Mouse (Mus musculus) hindbrain, embryonic 16.5 days (tissue): Measurements from ENCODE around the gene Twf2. TPM values are rescaled to one million over a fixed set of nuclear protein-coding genes. Genes with fewer than 3 reads are reported as not detected.

Experiments
- ATAC-seq: fragments of 200-750 bp; cut with Nextera tagmentation; 2 replicates; pipeline ENCODE4 v1.8.0; 2017; ENCODE audit warnings: moderate TSS enrichment, moderate library complexity
- H3K27ac ChIP-seq: fragments of 300-500 bp; sonication (generic); 2 replicates; pipeline ENCODE4 v1.5.1; 2014; ENCODE audit warnings: low read depth, mild to moderate bottlenecking, control low read depth, low read length, moderate library complexity
- H3K27me3 ChIP-seq: fragments of 300-500 bp; sonication (generic); replicated peaks from 2 replicates; pipeline ENCODE4 v1.6.1; 2014; ENCODE audit warnings: low read length; ENCODE audit not compliant: control insufficient read depth, insufficient read depth
- H3K36me3 ChIP-seq: fragments of 300-500 bp; sonication (generic); 2 replicates; pipeline ENCODE4 v1.6.1; 2014; ENCODE audit warnings: mild to moderate bottlenecking, low read length, moderate library complexity, mixed read lengths; ENCODE audit not compliant: control insufficient read depth, insufficient read depth
- H3K4me1 ChIP-seq: fragments of 300-500 bp; sonication (generic); 2 replicates; pipeline ENCODE4 v1.6.1; 2014; ENCODE audit warnings: low read depth, low read length; ENCODE audit not compliant: control insufficient read depth, insufficient read depth
- H3K4me2 ChIP-seq: fragments of 300-500 bp; sonication (generic); 2 replicates; pipeline ENCODE4 v1.6.1; 2014; ENCODE audit warnings: mild to moderate bottlenecking, low read length, control low read depth, moderate library complexity
- H3K4me3 ChIP-seq: fragments of 300-500 bp; sonication (generic); 2 replicates; pipeline ENCODE4 v1.5.1; 2014; ENCODE audit warnings: mild to moderate bottlenecking, low read length, control low read depth, moderate library complexity
- H3K9ac ChIP-seq: fragments of 300-500 bp; sonication (generic); 2 replicates; pipeline ENCODE4 v1.6.1; 2014; ENCODE audit warnings: low read depth, mild to moderate bottlenecking, control low read depth, low read length, moderate library complexity
- H3K9me3 ChIP-seq: fragments of 300-500 bp; sonication (generic); 2 replicates; pipeline ENCODE4 v1.6.1; 2014; ENCODE audit warnings: mild to moderate bottlenecking, low read length, moderate library complexity; ENCODE audit not compliant: control insufficient read depth
- WGBS: fragments of 180-500 bp; shearing (Covaris S2); extraction: QIAGEN DNeasy Blood & Tissue Kit; methylation state at CpG from one replicate; pipeline ENCODE4 v1.1.7; 2014; 5-methylcytosine and 5-hydroxymethylcytosine counted together
- polyA plus RNA-seq: library from polyadenylated mRNA; unstranded; fragments of >200 nt; fragmentation: Nextera tagmentation; extraction: Ambion mirVana; gene quantifications from 2 replicates; pipeline ENCODE4 v1.2.1, GENCODE M21; 2015

Twf2 gene
- polyA plus RNA-seq, 1 experiment from 2014 or later = 50.3 TPM

DNA sequence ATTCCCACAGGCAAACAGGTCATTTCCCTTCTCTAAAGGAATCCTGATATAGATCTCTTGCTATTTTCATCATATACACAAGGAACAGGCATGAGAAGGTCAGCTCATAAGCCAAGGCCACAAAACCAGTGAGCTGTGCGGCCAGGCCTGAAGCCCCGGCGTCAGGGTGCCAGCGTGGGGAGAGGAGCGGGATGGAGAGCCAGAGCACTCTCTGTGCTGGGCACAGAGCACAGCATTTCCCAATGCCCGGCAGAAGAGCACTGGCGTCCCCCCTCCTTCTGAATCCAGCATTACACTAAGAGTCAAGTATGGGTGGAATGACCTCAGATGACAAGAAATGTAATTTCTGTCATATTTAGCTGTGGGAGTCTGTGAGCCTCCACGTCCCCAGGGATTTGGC is 34.5 kb downstream of the Twf2 start:
- Histone ChIP-seq H3K27ac (no peak overlapping the region), H3K9ac (no peak overlapping the region), H3K27me3 (no peaks in the 10 kb centered on the region), H3K4me3 (no peak overlapping the region), H3K9me3 (no peaks in the 10 kb centered on the region), H3K4me1 (no peaks in the 10 kb centered on the region), H3K4me2 (no peak overlapping the region), H3K36me3 (peaks cover 54% of the 10 kb centered on the region)
- ATAC-seq = no peak
- 91% methylated on average over 8 of the region's 8 CpGs for WGBS

DNA sequence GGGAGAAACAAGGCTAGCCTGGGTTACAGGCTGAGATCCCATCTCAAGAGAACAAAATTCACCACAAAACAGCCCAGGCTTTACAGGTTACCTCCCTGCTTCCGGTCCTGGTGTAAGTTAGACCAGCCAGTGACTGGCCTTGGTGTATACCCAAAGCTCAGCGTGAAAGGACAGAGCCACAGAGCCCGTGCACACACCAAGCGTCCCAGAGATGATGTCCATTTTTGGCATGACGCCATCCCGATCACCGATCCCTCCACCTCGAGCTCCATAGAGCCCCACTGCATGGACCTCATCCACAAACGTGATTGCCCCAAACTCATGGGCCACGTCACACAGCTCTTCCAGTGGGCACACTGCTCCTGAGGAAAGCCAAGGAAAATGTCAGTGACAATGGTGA is 35.0 kb downstream of the Twf2 start:
- Histone ChIP-seq H3K9ac (no peak overlapping the region), H3K27me3 (no peaks in the 10 kb centered on the region), H3K27ac (no peak overlapping the region), H3K9me3 (no peaks in the 10 kb centered on the region), H3K36me3 (peaks cover 57% of the 10 kb centered on the region), H3K4me2 (no peak overlapping the region), H3K4me3 (no peak overlapping the region), H3K4me1 (no peaks in the 10 kb centered on the region)
- 90% methylated on average over 10 of the region's 10 CpGs for WGBS
- no peak for ATAC-seq

DNA sequence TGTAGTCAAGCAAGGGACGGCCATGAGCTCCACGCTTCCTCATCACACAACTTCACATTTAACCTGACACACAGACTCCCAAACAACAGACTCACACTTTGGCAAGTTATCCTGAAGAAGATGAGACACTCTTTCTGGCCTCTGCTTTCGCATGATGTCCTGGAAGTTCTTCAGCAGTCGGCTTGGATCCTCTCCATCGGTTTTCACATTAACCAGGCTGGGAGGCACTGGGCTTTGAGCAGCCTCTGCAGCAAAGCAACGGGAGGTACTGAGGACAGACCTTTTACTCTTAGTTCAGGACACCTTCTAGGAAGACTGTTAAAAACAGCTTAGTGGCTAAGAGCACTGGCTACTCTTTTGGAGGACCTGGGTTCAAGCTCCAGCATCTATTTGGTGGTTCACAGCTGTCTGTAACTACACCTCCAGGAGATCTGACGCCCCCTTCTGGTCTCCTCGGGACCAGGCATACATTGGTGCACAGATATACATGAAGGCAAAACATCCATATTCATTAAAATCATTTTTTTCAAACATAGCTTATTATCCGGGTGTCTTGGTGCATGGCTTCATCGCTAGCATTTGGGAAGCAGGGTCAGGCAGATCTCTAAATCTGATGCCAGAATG is 38.7 kb downstream of the Twf2 start:
- WGBS = 90% methylated on average over 10 of the region's 10 CpGs
- H3K27ac ChIP-seq = no peak overlapping the region
- no peaks in the 10 kb centered on the region for H3K9me3 ChIP-seq
- no peak for ATAC-seq
- H3K9ac ChIP-seq = no peak overlapping the region
- peaks cover 7% of the 10 kb centered on the region for H3K4me1 ChIP-seq
- peaks cover 29% of the 10 kb centered on the region for H3K36me3 ChIP-seq
- no peaks in the 10 kb centered on the region for H3K27me3 ChIP-seq
- no peak overlapping the region for H3K4me3 ChIP-seq
- no peak overlapping the region for H3K4me2 ChIP-seq

DNA sequence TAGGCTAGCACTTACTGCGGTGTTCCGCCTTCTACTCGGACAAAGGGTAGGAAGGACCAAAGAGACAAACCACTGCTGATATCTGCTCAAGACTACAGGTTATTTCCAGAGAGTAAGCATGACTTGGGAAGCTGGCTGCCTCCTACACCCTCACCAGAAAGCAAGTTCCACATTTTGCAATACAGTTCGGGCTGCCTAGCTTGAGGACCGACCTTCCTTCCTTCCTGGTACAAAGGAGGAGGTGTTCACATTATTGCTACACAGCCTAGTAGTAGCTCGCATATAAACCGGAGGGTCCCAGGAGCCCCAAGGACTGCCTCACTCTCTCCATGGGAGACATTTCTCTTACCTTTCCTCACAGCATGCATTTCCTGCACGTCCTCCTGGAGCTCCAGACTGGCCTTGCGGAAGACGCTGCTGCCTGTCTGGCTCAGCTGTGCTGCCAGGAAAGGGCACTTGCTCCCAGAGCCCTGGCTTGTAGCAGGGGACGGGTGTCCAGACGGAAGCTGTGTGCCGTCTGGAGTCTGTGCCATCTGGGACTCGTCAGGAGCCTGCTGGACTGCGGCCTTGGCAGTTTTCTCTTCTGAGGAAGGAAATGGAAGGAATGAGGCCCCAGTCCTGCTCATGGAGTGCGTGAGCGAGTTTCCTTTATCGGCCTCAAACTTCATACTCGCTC is 40.0 kb downstream of the Twf2 start:
- H3K36me3 ChIP-seq = peaks cover 23% of the 10 kb centered on the region
- H3K4me2 ChIP-seq = no peak overlapping the region
- ATAC-seq = no peak
- H3K27ac ChIP-seq = no peak overlapping the region
- no peaks in the 10 kb centered on the region for H3K9me3 ChIP-seq
- H3K9ac ChIP-seq = no peak overlapping the region
- H3K4me1 ChIP-seq = peaks cover 13% of the 10 kb centered on the region
- 80% methylated on average over 19 of the region's 19 CpGs for WGBS
- no peaks in the 10 kb centered on the region for H3K27me3 ChIP-seq
- no peak overlapping the region for H3K4me3 ChIP-seq

DNA sequence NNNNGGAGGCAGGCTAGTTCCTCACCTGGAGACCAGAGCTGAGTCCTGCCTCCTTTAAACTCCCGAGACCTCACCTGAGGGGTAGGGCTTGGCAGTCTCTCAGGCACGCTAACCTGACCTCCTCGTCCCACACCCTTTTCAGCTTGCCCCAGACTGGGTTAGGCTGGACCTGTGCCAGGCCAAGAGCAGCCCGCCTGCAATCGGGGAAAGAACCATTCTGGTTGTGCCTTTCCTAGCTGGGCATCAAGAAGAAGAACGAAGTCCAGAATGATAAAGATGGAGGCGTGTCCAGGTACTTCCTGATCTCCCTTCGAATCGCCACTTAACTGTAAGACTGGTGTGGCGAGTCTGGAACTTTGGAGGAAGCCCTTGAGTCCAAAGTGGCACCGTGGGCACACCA is 46.6 kb downstream of the Twf2 start:
- ATAC-seq = no peak
- H3K4me1 ChIP-seq = peaks cover 21% of the 10 kb centered on the region
- H3K4me2 ChIP-seq = no peak overlapping the region
- no peaks in the 10 kb centered on the region for H3K27me3 ChIP-seq
- no peak overlapping the region for H3K9ac ChIP-seq
- H3K27ac ChIP-seq = no peak overlapping the region
- H3K4me3 ChIP-seq = no peak overlapping the region
- no peaks in the 10 kb centered on the region for H3K36me3 ChIP-seq
- 87% methylated on average over 11 of the region's 11 CpGs for WGBS
- no peaks in the 10 kb centered on the region for H3K9me3 ChIP-seq

DNA sequence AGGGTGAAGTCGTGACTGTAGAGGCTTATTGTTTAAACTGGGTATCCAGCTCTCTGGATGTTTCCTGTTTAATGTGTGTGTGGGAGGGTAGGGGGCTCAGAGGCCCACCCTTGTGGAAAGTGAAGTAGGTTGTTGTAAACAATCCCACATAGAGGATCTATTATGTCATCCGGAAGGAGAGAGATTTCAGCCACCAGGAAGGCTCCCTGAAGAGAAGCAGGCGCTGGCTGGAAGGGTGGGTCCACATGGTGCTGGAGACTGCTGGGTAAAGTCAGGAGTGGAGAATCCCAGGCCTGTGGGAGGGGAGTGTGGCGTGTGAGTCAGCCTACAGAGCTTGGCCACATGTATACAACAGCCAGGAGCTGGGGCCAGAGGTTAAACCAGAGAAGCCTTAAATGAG is 47.3 kb downstream of the Twf2 start:
- peaks cover 21% of the 10 kb centered on the region for H3K4me1 ChIP-seq
- H3K27me3 ChIP-seq = no peaks in the 10 kb centered on the region
- no peaks in the 10 kb centered on the region for H3K9me3 ChIP-seq
- 58% methylated on average over 4 of the region's 4 CpGs for whole genome bisulfite sequencing
- ATAC-seq = no peak
- no peak overlapping the region for H3K27ac ChIP-seq
- no peaks in the 10 kb centered on the region for H3K36me3 ChIP-seq
- H3K9ac ChIP-seq = no peak overlapping the region
- H3K4me3 ChIP-seq = no peak overlapping the region
- no peak overlapping the region for H3K4me2 ChIP-seq

DNA sequence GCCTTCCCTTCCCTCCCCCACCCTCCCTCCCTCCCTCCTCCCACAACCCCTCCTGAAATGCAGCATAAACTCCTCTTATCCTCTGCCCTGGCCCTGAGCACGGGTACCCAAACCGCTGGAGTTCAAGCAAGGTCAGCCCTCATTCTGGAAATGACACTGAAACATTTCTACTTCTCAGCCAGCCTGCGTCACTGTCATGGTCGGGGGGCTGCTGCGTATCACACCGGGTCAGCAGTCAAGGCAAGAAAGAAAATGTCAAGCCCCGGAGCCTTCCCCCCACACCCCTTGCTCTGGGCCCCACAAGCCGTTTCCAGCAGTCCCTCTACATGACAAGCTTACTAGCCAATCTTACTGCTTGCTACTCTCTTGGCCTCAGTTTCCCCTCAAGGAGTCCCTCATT is 48.2 kb downstream of the Twf2 start:
- no peaks in the 10 kb centered on the region for H3K27me3 ChIP-seq
- H3K9me3 ChIP-seq = no peaks in the 10 kb centered on the region
- no peak overlapping the region for H3K4me2 ChIP-seq
- WGBS = 80% methylated on average over 8 of the region's 8 CpGs
- no peak overlapping the region for H3K4me3 ChIP-seq
- no peak overlapping the region for H3K9ac ChIP-seq
- no peak for ATAC-seq
- H3K4me1 ChIP-seq = peaks cover 20% of the 10 kb centered on the region
- H3K36me3 ChIP-seq = no peaks in the 10 kb centered on the region
- no peak overlapping the region for H3K27ac ChIP-seq

DNA sequence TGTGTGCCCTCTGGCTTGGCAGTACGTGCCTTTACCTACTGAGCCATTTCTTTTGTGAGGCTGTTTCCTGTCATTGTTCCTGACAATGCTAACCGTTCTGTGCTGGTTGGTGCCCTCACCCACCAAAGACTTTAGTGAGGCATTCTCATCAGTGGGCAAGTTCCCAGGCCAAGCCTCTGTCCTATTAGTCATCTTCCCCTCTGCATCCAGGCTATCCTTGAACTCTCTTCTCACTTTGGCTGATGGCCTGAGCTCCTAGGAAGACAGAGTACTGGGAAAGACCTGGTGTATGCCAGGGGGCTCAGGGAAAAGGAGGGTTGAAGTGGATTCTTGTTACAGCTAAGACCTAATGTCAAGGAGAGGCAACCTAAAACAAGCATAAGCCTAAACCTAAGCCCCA is 51.1 kb downstream of the Twf2 start:
- ATAC-seq = no peak
- H3K9ac ChIP-seq = no peak overlapping the region
- no peaks in the 10 kb centered on the region for H3K9me3 ChIP-seq
- no peaks in the 10 kb centered on the region for H3K36me3 ChIP-seq
- no peak overlapping the region for H3K4me3 ChIP-seq
- 77% methylated on average over 2 of the region's 2 CpGs for WGBS
- no peak overlapping the region for H3K4me2 ChIP-seq
- no peaks in the 10 kb centered on the region for H3K4me1 ChIP-seq
- no peaks in the 10 kb centered on the region for H3K27me3 ChIP-seq
- H3K27ac ChIP-seq = no peak overlapping the region

DNA sequence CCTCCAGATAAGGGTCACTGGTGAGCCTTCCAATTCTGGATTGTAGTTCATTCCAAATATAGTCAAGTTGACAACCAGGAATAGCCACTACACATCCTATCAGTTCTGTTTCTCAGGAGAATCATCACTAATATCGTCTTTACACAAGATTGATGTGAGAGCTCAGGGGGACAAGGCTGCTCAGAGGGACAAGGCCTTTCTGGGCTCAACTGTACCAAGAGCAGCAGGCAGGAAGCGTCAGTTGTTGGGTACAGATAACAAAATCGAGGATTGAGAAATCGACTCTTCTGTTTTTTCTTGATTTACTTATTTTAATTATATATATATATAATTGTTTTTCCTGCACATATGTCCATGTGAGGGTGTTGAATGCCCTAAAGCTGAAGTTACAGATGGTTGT is 55.5 kb downstream of the Twf2 start:
- WGBS = 92% methylated on average over 4 of the region's 4 CpGs
- H3K27me3 ChIP-seq = no peaks in the 10 kb centered on the region
- H3K9me3 ChIP-seq = no peaks in the 10 kb centered on the region
- H3K9ac ChIP-seq = no peak overlapping the region
- H3K36me3 ChIP-seq = no peaks in the 10 kb centered on the region
- H3K27ac ChIP-seq = no peak overlapping the region
- no peak for ATAC-seq
- no peak overlapping the region for H3K4me2 ChIP-seq
- no peak overlapping the region for H3K4me3 ChIP-seq
- no peaks in the 10 kb centered on the region for H3K4me1 ChIP-seq
